Comparison of ENCODE assay signal across 11 mouse cellular contexts in the genomic region with DNA sequence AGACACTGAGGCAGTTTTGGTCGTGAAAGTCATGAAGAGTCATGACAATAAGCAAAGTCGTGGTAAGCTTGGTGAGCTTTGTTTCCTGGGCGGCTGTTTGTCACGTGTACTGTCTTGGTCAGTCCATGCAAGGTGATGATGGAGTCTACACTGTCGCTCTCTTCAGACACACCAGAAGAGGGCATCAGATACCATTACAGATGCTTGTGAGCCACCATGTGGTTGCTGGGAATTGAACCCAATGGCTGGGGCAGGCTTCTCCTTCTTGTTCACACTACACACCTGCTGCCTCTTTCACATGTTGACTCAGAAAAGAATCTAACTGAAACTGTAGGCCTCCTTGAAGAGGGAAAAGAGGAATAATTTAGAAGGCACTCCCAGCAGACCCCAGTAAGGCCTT.
"Had no signal": no experiment of that assay in that cellular context is flagged by ENCODE, and none has a peak within 500 bp of the region (broad histone marks: within the 10 kb centered on the region; RNA-seq: fewer than 3 reads in every experiment).

No protein-coding gene starts in this region.

- H3K27me3 ChIP-seq: intestine, embryonic 15.5 days; liver, embryonic 13.5 days; lung, embryonic 15.5 days had no signal

- DNase-seq: kidney, adult 8-10 months; kidney, postnatal 25 days; layer of hippocampus, adult 9-11 months; liver, embryonic 13.5 days; liver, postnatal 0 days; right cerebral cortex, postnatal 14 days; thymus, postnatal 36 days had no signal

- H3K9ac ChIP-seq: intestine, embryonic 15.5 days; liver, embryonic 13.5 days; liver, postnatal 0 days; lung, embryonic 15.5 days; midbrain, embryonic 12.5 days had no signal

- ATAC-seq: intestine, embryonic 15.5 days; liver, postnatal 0 days had no signal

- H3K4me2 ChIP-seq: intestine, embryonic 15.5 days; liver, embryonic 13.5 days; lung, embryonic 15.5 days; midbrain, embryonic 12.5 days had no signal

- H3K9me3 ChIP-seq: intestine, embryonic 15.5 days; limb, embryonic 10.5 days; liver, embryonic 13.5 days; lung, embryonic 15.5 days; midbrain, embryonic 12.5 days had no signal

- H3K27ac ChIP-seq: intestine, embryonic 15.5 days; limb, embryonic 10.5 days; liver, embryonic 13.5 days; lung, embryonic 15.5 days; midbrain, embryonic 12.5 days had no signal

- H3K36me3 ChIP-seq: intestine, embryonic 15.5 days; limb, embryonic 10.5 days; liver, embryonic 13.5 days; lung, embryonic 15.5 days; midbrain, embryonic 12.5 days had no signal

- H3K4me1 ChIP-seq: intestine, embryonic 15.5 days; limb, embryonic 10.5 days; liver, embryonic 13.5 days had no signal

- H3K4me3 ChIP-seq: intestine, embryonic 15.5 days; limb, embryonic 10.5 days; liver, embryonic 13.5 days; lung, embryonic 15.5 days; midbrain, embryonic 12.5 days had no signal
